Mouse (Mus musculus): ENCODE results near the gene Sacs. TPM values are rescaled to one million over a fixed set of nuclear protein-coding genes. Genes with fewer than 3 reads are reported as not detected.
"Not testable (repeated sequence)": the region's sequence is repeated elsewhere in the genome, so short reads cannot be mapped to it uniquely, and the experiment has no call there.

Sacs gene
- polyA plus RNA-seq, 1 experiment from 2014 or later, result 1.1 TPM

DNA sequence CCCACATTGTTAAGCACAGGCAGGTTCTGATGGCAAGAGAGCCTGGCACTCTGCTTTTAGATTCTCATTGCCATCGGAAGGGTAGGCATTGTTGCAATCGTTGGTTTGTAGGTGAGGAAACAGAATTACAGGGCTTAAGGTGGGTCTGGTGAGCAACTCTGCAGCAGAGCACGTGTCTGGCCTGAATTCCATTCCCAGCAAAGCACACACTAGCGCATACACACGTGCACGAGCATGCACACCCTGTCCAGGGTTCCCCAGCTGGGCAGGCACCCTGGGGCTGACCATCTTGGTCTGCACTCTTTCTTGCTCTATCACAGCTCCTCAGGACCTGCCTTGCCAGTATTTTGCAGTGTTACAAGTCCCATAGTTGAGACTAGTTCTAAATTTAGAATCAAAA, 13.1 kb upstream of the Sacs start:
- H3K36me3 ChIP-seq (ENCODE audit: control insufficient read depth, insufficient read depth, low read length), result no peaks in the 10 kb centered on the region
- 80% methylated on average over 6 of the region's 6 CpGs for WGBS
- H3K9ac ChIP-seq (ENCODE audit: low read depth, low read length), result no peak overlapping the region
- no peaks in the 10 kb centered on the region for H3K9me3 ChIP-seq (ENCODE audit: control insufficient read depth, low read length)
- H3K4me1 ChIP-seq (ENCODE audit: control insufficient read depth, insufficient read depth, low read length), result no peaks in the 10 kb centered on the region
- no peak overlapping the region for H3K27ac ChIP-seq (ENCODE audit: low read length)
- no peak for ATAC-seq
- no peak overlapping the region for H3K4me2 ChIP-seq (ENCODE audit: low read depth, low read length)
- H3K27me3 ChIP-seq (replicated peaks; ENCODE audit: control insufficient read depth, insufficient read depth, low read length), result no peaks in the 10 kb centered on the region
- no peak overlapping the region for H3K4me3 ChIP-seq (ENCODE audit: low read length)

DNA sequence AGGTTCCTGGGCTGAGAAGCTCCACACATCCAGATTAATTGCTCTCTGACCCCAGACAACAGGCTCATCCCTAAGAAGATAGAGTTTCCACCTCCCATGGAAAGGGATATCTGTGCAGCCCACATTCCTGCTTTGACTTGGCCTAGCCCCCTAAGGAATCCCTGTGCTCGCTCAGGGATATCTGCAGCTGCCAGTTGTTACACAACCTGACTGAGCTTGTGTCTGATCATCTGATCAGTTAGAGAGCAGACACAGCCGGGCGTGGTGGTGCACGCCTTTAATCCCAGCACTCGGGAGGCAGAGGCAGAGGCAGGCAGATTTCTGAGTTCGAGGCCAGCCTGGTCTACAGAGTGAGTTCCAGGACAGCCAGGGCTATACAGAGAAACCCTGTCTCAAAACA, 10.9 kb upstream of the Sacs start:
- H3K4me2 ChIP-seq (ENCODE audit: low read depth, low read length); H3K9ac ChIP-seq (ENCODE audit: low read depth, low read length); H3K4me1 ChIP-seq (ENCODE audit: control insufficient read depth, insufficient read depth, low read length); H3K27me3 ChIP-seq (replicated peaks; ENCODE audit: control insufficient read depth, insufficient read depth, low read length); H3K9me3 ChIP-seq (ENCODE audit: control insufficient read depth, low read length); H3K36me3 ChIP-seq (ENCODE audit: control insufficient read depth, insufficient read depth, low read length); H3K4me3 ChIP-seq (ENCODE audit: low read length); H3K27ac ChIP-seq (ENCODE audit: low read length); ATAC-seq: not testable (repeated sequence)
- WGBS, result 88% methylated on average over 6 of the region's 6 CpGs

DNA sequence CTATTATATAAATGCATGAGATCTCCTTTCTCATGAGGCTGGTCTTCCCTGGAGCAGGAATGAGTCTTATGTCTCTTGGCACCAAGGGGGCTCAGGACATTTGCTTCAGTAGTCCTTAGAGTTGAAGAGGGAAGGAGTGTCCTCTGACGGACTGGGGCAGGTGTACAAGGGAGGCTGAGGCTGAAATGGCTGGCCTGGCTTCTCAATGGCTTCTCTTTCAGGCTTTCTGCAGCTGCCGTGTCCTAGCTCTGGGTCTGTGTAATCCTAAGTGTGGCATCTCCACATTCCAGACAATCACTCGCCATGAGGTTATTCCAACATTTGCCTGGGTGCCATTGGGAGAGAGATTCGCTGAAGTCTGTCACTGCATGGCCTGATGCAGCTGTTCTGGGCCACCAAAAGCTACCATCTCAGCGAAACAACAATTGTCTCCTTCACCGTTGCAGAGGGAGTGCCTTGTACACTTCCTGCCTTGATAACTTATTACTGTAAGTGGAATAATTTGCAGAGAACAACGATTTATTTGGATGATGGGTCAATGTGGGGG, 9.2 kb upstream of the Sacs start:
- no peak overlapping the region for H3K9ac ChIP-seq (ENCODE audit: low read depth, low read length)
- no peak for ATAC-seq

DNA sequence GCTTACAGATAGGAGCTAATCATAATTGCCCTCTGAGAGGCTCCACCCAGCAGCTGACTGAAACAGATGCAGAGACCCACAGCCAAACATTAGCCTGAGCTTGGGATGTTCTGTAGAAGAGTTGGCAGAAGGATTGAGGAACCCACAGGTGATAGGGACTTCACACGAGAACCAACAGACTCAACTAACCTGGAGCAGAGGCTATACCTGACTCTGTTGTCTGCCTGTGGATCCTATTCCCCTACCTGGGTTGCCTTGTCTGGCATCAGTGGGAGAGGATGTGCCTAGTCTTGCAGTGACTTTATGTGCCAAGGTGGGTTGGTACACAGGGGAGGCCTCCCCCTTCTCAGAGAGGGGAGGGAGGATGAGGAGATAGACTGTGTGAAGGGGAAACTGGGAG, 5.7 kb upstream of the Sacs start:
- WGBS, result 76% methylated on average over 1 of the region's 1 CpGs
- no peak overlapping the region for H3K9ac ChIP-seq (ENCODE audit: low read depth, low read length)
- ATAC-seq, result no peak
- H3K4me2 ChIP-seq (ENCODE audit: low read depth, low read length), result no peak overlapping the region
- H3K27me3 ChIP-seq (replicated peaks; ENCODE audit: control insufficient read depth, insufficient read depth, low read length), result no peaks in the 10 kb centered on the region
- no peaks in the 10 kb centered on the region for H3K9me3 ChIP-seq (ENCODE audit: control insufficient read depth, low read length)
- no peaks in the 10 kb centered on the region for H3K36me3 ChIP-seq (ENCODE audit: control insufficient read depth, insufficient read depth, low read length)
- no peaks in the 10 kb centered on the region for H3K4me1 ChIP-seq (ENCODE audit: control insufficient read depth, insufficient read depth, low read length)
- H3K27ac ChIP-seq (ENCODE audit: low read length), result no peak overlapping the region
- no peak overlapping the region for H3K4me3 ChIP-seq (ENCODE audit: low read length)

More for the DNA sequence above, 9.2 kb upstream of the Sacs start:
- H3K4me3 ChIP-seq (ENCODE audit: low read length), result no peak overlapping the region
- H3K4me2 ChIP-seq (ENCODE audit: low read depth, low read length), result no peak overlapping the region
- H3K27ac ChIP-seq (ENCODE audit: low read length), result no peak overlapping the region
- 74% methylated on average over 7 of the region's 7 CpGs for WGBS
- no peaks in the 10 kb centered on the region for H3K36me3 ChIP-seq (ENCODE audit: control insufficient read depth, insufficient read depth, low read length)
- H3K27me3 ChIP-seq (replicated peaks; ENCODE audit: control insufficient read depth, insufficient read depth, low read length), result no peaks in the 10 kb centered on the region
- H3K4me1 ChIP-seq (ENCODE audit: control insufficient read depth, insufficient read depth, low read length), result no peaks in the 10 kb centered on the region
- no peaks in the 10 kb centered on the region for H3K9me3 ChIP-seq (ENCODE audit: control insufficient read depth, low read length)

DNA sequence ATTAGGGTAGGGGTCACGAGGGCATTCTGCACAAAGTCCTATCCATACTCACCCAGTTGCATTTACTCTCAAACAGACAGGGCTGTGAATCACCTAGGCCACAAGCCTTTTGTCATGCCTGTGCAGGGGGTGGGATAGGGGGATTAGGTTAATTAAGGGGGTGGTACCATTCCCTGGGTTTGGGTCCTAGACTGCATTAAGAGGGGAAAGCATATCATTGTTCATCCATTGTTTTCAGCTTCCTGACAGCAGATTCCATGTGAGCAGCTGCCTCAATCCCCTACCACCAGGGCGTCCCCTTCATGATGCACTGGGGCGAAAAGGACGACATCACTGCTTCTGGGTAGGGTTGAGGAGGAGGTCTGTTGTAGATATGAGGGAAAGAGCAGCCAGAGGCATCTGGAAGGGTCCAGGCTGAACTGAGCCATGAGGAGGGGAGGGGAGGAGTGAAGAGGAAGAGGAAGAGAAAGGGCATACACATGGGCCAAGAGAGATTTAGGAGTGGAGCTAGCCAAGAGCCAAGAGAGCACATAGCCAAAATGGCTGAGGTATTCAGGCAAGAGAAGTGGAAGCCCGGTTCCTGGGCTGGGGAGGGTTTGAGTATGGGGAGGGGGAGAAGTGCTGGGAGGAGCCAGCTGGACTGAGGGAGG, 3.8 kb upstream of the Sacs start:
- Histone ChIP-seq H3K9me3 (ENCODE audit: control insufficient read depth, low read length) (no peaks in the 10 kb centered on the region), H3K4me2 (ENCODE audit: low read depth, low read length) (no peak overlapping the region), H3K9ac (ENCODE audit: low read depth, low read length) (no peak overlapping the region), H3K27me3 (replicated peaks; ENCODE audit: control insufficient read depth, insufficient read depth, low read length) (no peaks in the 10 kb centered on the region), H3K36me3 (ENCODE audit: control insufficient read depth, insufficient read depth, low read length) (no peaks in the 10 kb centered on the region), H3K4me3 (ENCODE audit: low read length) (no peak overlapping the region), H3K4me1 (ENCODE audit: control insufficient read depth, insufficient read depth, low read length) (no peaks in the 10 kb centered on the region), H3K27ac (ENCODE audit: low read length) (no peak overlapping the region)
- 58% methylated on average over 5 of the region's 5 CpGs for WGBS
- no peak for ATAC-seq

DNA sequence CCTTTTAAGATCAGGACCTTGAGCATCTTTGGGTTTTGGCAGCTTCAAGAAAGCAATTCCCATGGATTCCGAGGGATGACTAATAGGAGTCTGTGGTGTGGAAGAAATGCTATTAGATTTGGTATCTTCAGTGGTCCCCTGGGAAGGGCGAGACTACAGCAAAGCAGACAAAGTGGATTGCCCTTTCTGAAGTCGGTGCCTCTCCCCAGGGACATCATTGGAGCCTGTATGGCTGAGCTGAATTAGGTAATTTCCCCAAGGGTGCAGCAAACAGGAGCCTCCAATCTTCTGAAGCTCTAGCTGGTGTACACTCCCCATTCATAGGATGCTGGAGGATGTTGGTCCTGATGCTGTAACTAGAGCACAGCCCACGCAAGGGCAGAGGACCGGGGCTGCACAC, 847 bp upstream of the Sacs start:
- H3K9ac ChIP-seq (ENCODE audit: low read depth, low read length), result no peak overlapping the region
- no peak for ATAC-seq
- no peaks in the 10 kb centered on the region for H3K4me1 ChIP-seq (ENCODE audit: control insufficient read depth, insufficient read depth, low read length)
- no peak overlapping the region for H3K27ac ChIP-seq (ENCODE audit: low read length)
- H3K36me3 ChIP-seq (ENCODE audit: control insufficient read depth, insufficient read depth, low read length), result no peaks in the 10 kb centered on the region
- no peak overlapping the region for H3K4me3 ChIP-seq (ENCODE audit: low read length)
- no peaks in the 10 kb centered on the region for H3K27me3 ChIP-seq (replicated peaks; ENCODE audit: control insufficient read depth, insufficient read depth, low read length)
- 79% methylated on average over 5 of the region's 5 CpGs for WGBS
- H3K4me2 ChIP-seq (ENCODE audit: low read depth, low read length), result no peak overlapping the region
- no peaks in the 10 kb centered on the region for H3K9me3 ChIP-seq (ENCODE audit: control insufficient read depth, low read length)

DNA sequence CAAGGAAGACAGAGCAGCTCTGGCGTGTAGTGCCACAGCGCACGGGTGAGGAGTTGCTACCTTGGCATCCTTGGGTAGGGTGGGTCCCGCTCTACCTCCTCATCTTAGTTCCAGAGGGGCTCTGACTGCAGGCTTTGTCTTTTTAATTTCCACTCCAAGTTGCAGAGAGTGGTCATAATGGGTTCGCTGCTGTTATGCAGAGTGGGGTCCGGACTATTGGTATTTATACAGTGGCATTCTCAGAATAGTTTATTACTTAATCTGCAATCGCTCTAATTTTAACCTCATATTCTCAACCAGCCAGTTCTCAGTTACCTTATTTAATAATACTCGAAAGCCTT, 440 bp downstream of the Sacs start:
- Histone ChIP-seq H3K9me3 (ENCODE audit: control insufficient read depth, low read length) (no peaks in the 10 kb centered on the region), H3K4me1 (ENCODE audit: control insufficient read depth, insufficient read depth, low read length) (no peaks in the 10 kb centered on the region), H3K27me3 (replicated peaks; ENCODE audit: control insufficient read depth, insufficient read depth, low read length) (no peaks in the 10 kb centered on the region), H3K4me2 (ENCODE audit: low read depth, low read length) (peak overlapping the region; percentile 73), H3K27ac (ENCODE audit: low read length) (no peak overlapping the region), H3K36me3 (ENCODE audit: control insufficient read depth, insufficient read depth, low read length) (no peaks in the 10 kb centered on the region), H3K4me3 (ENCODE audit: low read length) (peak overlapping the region; percentile 53), H3K9ac (ENCODE audit: low read depth, low read length) (peak overlapping the region; percentile 65)
- ATAC-seq, result no peak
- WGBS, result 22% methylated on average over 8 of the region's 8 CpGs

DNA sequence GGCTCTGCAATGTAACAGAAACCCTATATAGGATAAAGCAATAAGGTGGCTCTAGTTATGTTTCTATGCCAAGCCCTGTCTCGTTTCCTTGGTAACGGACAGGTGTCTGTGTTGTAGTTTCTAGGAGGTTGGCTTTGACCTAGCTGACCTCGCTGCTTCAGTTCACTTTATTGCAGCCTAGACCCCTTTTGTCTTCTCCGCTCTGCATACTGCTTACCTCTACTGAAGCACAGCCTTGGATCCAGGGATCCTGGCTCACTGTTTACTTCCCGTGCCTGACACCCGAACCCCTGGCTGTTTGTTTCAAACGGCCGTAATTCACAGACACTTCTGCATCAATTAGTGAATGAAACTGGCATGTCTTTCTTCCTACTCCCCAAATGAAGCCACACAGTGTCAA, 5.1 kb downstream of the Sacs start:
- H3K36me3 ChIP-seq (ENCODE audit: control insufficient read depth, insufficient read depth, low read length), result no peaks in the 10 kb centered on the region
- no peak overlapping the region for H3K27ac ChIP-seq (ENCODE audit: low read length)
- H3K4me3 ChIP-seq (ENCODE audit: low read length), result no peak overlapping the region
- H3K4me2 ChIP-seq (ENCODE audit: low read depth, low read length), result 0 out of 2 replicates have a peak overlapping the region, but pooled peaks have one; percentile 9
- no peaks in the 10 kb centered on the region for H3K9me3 ChIP-seq (ENCODE audit: control insufficient read depth, low read length)
- no peak for ATAC-seq
- no peaks in the 10 kb centered on the region for H3K27me3 ChIP-seq (replicated peaks; ENCODE audit: control insufficient read depth, insufficient read depth, low read length)
- H3K9ac ChIP-seq (ENCODE audit: low read depth, low read length), result no peak overlapping the region
- 35% methylated on average over 8 of the region's 8 CpGs for WGBS
- no peaks in the 10 kb centered on the region for H3K4me1 ChIP-seq (ENCODE audit: control insufficient read depth, insufficient read depth, low read length)

DNA sequence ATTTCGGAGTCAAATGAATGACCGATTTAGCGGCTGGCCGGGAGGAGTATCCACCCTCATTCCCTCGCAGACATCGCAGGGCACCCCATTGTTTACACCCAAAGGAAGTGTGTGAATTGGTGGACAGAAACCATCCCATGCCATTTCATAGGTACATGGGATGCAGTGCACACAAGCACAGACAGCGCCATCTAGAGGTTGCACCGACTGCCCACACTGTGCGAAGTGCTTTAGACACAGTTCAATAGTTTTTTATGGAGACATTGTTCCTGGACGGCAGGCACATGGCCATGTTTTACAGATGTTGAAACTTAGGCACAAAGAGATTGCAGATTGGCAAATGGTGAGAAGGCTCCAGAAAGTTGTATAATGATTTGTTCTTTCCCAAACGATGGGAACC, 5.6 kb downstream of the Sacs start:
- no peak overlapping the region for H3K4me3 ChIP-seq (ENCODE audit: low read length)
- no peaks in the 10 kb centered on the region for H3K4me1 ChIP-seq (ENCODE audit: control insufficient read depth, insufficient read depth, low read length)
- no peaks in the 10 kb centered on the region for H3K36me3 ChIP-seq (ENCODE audit: control insufficient read depth, insufficient read depth, low read length)
- 0 out of 2 replicates have a peak overlapping the region, but pooled peaks have one; percentile 9 for H3K4me2 ChIP-seq (ENCODE audit: low read depth, low read length)
- H3K9me3 ChIP-seq (ENCODE audit: control insufficient read depth, low read length), result no peaks in the 10 kb centered on the region
- H3K27me3 ChIP-seq (replicated peaks; ENCODE audit: control insufficient read depth, insufficient read depth, low read length), result no peaks in the 10 kb centered on the region
- no peak overlapping the region for H3K27ac ChIP-seq (ENCODE audit: low read length)
- no peak overlapping the region for H3K9ac ChIP-seq (ENCODE audit: low read depth, low read length)
- 25% methylated on average over 11 of the region's 11 CpGs for WGBS
- ATAC-seq, result no peak

DNA sequence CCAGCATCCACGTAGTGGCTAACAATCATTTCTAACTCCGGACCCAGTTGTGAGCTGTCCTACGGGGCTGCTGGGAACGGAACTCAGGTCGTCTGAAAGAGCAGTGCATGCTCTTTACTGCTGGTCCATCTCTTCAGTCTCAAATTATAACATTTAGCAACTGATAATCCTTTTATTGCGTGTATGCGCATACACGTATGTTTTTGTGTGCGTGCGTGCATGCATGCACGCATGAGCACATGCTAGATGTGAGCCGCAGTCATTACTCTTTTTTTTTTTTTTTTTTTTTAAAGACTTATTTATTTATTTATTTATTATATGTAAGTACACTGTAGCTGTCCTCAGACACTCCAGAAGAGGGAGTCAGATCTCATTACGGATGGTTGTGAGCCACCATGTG, 12.2 kb downstream of the Sacs start:
- H3K4me3 ChIP-seq (ENCODE audit: low read length); H3K27me3 ChIP-seq (replicated peaks; ENCODE audit: control insufficient read depth, insufficient read depth, low read length); ATAC-seq: not testable (repeated sequence)

More for the DNA sequence above, 12.2 kb downstream of the Sacs start:
- H3K4me1 ChIP-seq (ENCODE audit: control insufficient read depth, insufficient read depth, low read length); H3K9ac ChIP-seq (ENCODE audit: low read depth, low read length); H3K9me3 ChIP-seq (ENCODE audit: control insufficient read depth, low read length); H3K36me3 ChIP-seq (ENCODE audit: control insufficient read depth, insufficient read depth, low read length); H3K27ac ChIP-seq (ENCODE audit: low read length); H3K4me2 ChIP-seq (ENCODE audit: low read depth, low read length): not testable (repeated sequence)
- 92% methylated on average over 12 of the region's 13 CpGs for WGBS

All from intestine, embryonic 16.5 days (tissue).